Mouse (Mus musculus): ENCODE data around the gene Pxk. TPM values are rescaled to one million over a fixed set of nuclear protein-coding genes. Genes with fewer than 3 reads are reported as not detected.
"Not testable (repeated sequence)": the region's sequence is repeated elsewhere in the genome, so short reads cannot be mapped to it uniquely, and the experiment has no call there.

The Pxk gene
- total RNA-seq, 1 experiment from 2014 or later: 14.0 TPM

DNA sequence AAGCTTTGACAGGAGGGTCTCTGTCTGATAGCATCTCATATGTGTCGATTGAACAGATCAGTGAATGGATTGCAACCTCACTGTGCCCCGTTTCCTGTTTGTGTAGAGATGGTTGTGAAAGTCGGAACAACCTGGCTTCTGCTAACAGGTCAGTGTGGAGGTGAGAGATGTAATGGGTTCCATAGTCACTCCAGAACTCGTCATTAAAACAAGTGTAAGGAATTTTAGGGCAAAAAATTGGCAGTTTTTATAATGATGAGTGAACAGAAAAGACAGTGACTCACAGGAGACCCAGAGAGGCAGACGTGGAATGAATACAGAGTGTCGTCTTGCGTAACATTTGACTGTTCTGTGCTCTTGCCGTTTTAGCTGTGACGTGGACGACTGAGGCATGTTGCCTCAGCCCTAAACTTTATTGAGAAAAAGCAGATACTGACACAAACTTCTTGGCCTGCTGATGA, 1.6 kb downstream of the Pxk start:
- ATAC-seq (replicated peaks; ENCODE audit: low read depth, poor library complexity, severe bottlenecking): peak; percentile 62

DNA sequence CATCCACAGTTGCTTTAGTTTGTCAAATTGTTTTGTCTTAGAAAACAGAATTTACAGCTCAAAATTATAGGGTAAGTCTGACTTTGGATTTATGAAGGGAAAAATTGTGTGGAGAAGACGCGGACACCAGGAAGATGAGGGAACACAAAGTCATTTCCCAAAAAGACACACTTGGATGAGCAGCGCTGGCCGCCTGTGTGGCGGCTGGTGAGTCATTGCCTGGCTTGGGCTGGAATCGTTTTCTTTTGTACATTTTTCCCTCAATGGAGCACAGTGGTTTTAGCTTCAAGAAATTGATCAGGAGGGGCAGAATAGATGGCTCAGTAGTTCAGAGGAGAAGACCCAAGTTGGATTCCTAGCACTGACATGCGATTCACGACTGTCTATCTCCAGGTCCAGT, 3.9 kb downstream of the Pxk start:
- no peak for ATAC-seq (replicated peaks; ENCODE audit: low read depth, poor library complexity, severe bottlenecking)

DNA sequence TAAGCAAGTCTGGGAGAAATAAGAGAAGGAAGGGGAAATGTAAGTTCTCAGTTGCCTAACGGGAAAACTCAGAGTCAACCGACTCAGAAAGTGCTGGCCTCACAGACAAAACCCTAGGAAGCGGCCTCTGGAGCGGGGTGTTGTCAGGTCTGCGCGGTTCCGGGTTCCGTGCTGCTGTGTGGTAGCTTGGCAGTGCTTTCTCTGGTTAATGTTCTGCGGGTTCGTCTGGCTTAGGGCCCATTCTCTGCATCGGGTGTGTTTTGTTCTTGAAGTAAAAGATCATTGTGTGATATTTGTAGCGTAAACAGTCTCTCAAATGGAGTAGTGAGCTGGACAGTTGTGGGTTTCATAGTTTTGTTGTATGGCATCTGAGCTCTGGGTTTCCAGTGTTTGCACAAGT, 4.7 kb downstream of the Pxk start:
- no peak for ATAC-seq (replicated peaks; ENCODE audit: low read depth, poor library complexity, severe bottlenecking)

DNA sequence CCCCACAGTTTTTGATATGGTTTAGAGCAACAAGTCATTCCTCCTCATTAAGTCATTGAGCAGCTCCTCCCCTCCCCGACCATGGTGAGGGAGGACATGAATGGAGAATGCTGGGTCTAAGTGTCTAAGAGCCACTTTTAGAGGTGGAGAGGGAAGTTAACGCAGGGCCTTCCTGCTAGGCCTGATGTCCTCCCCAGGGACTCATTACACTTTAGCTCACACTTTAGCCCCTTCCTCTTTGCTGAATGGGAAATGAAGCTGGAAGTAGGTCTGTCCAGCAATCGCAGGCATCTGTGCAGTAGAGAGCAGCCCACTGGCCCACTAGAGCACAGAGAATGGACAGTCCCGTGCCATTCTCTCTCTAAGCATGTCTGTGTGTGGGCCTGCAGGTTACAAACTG, 10.0 kb downstream of the Pxk start:
- ATAC-seq (replicated peaks; ENCODE audit: low read depth, poor library complexity, severe bottlenecking): no peak

DNA sequence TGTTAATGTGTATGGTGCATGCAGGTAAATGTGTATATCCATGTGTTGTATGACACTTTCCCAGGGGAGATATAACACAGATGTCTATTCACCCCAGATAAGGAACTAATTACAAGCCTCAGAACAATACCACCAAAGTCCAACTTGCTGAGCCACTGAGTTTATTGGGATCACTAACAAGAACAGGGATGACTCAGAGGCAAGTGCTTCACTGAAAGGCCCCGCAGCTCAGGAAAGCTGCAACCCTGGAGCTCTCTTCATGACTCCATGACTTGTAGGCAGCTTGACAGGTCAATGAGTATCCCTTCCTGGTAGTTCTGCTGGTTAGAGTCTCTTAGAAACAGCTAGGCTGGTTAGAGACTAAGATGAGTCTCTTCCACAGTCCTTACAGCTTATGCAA, 11.0 kb downstream of the Pxk start:
- no peak for ATAC-seq (replicated peaks; ENCODE audit: low read depth, poor library complexity, severe bottlenecking)

DNA sequence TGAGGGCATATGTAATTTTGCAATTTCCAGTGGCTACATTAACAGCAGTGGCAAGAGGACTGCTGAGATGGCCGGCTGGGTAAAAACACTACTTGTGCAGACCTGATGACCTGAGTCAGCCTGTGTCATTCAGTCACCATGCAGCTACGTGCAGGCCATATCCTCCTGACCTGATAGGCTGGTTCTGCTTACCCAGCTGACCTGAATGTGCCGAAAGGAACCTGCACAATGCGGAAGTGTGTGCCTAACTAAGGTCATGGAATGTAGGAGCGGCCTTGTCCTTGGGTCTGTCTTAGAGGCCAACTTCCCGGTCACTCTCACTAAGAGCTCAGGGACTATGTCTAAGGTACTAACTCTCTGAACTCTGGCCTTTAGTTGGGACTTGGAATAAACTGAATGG, 13.5 kb downstream of the Pxk start:
- ATAC-seq (replicated peaks; ENCODE audit: low read depth, poor library complexity, severe bottlenecking): no peak

DNA sequence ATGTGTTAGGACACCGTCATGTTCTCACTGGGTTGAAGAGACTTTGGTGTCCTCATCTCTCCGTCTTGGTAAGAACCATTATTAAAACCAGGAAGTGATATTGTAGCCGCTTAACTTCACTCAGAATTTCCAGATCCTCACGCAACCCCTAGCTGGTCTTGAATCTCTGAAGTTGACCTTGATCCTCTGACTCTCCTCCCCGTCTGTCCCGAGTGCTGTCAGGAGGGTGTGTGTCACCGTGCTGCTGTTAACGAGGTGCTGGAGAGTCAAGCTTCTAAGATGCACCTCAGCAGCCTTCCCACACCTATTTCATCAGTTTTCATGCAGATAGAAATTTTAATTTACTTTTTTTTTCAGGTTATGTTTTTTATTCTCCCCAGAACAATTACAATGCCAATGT, 14.0 kb downstream of the Pxk start:
- no peak for ATAC-seq (replicated peaks; ENCODE audit: low read depth, poor library complexity, severe bottlenecking)

DNA sequence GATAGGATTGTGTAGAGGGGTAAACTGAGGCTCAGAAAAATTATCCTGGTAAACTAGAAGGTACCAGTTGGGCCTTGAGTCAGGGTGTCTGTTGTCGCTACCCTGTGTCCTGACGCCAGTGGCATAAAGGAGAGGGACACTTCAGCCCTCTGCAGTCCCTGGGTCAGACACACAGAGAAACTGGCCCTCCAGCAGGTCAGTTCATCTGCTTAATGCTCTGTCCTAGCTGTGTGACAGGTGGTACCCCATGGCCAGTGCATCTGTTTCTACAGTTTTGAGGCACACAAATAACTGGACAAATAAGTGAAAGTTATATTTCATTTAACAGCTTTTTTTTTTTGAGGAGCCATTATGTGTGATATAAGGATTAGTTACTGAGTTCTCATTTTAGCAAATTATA, 15.6 kb downstream of the Pxk start:
- ATAC-seq (replicated peaks; ENCODE audit: low read depth, poor library complexity, severe bottlenecking): no peak

DNA sequence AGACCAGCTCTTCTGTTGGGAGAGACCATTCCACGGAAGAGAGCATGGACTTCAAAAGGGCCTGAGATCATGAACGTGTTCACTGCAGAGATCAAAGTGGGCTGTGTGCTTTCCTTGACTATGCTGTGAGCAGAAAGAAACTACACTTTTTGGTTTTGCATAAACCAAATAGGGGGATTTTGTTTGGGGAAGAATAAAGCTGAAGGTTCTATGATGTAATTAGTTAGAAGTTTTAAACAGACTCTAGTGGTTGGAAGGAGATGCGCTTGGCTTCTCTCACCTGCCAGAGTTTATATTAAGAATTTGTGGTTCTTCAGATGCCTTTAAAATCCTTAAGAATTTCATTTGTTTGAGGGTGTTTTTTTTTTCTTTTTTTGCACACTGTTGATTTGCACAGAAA, 16.3 kb downstream of the Pxk start:
- ATAC-seq (replicated peaks; ENCODE audit: low read depth, poor library complexity, severe bottlenecking): no peak

DNA sequence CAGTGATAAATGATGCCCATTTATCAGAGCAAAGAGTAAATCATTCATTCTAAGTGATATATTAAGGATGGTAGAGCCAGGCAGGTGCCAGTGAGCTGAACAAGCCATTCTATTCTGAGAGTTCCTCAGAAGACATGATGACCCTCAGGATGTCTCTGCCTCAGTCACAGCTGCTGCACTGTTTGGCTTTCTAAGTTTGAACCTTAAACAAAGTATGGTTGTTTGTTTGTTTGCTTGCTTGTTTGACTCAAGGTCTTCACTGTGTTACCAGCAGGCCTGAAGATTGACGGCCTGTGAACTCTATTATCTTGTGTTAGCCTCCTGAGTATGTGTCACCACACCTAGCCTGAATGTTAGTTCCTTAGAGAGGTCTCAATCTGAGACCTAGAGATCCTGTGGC, 16.7 kb downstream of the Pxk start:
- no peak for ATAC-seq (replicated peaks; ENCODE audit: low read depth, poor library complexity, severe bottlenecking)

DNA sequence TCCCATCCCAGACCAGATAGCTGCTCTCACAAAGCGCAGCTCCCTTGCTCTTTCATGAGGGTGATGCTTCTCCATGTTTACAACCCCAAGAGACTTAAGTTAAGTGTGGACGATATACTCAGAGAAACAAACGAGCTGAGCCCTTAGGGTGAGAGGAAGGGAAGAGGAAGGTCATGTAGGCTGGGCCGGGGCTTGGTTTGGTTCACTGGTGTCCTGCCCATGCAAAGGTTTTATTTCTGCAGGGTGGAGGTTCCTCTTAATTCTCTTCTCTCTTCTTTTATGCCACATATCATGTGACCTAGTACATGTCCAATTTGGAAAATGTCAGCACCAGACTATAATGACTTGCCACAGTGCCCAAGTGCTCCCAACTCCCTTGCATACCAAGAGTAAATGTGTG, 17.8 kb downstream of the Pxk start:
- no peak for ATAC-seq (replicated peaks; ENCODE audit: low read depth, poor library complexity, severe bottlenecking)

DNA sequence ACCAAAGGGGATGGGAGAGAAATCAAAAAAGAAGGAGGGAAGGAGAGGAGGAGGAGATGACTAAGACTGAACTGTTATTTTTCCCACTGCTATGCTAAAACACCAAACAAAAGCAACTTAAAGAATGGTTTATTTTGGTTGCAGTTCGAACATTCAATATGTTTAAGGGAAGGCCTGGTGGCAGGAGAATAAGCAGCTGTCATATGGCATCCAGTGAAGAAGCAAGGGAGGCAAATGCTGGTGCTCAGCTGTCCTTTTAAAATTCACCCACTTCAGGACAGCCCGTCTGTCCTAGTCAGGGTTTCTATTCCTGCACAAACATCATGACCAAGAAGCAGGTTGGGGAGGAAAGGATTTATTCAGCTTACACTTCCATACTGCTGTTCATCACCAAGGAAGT, 19.4 kb downstream of the Pxk start:
- ATAC-seq (replicated peaks; ENCODE audit: low read depth, poor library complexity, severe bottlenecking): no peak

DNA sequence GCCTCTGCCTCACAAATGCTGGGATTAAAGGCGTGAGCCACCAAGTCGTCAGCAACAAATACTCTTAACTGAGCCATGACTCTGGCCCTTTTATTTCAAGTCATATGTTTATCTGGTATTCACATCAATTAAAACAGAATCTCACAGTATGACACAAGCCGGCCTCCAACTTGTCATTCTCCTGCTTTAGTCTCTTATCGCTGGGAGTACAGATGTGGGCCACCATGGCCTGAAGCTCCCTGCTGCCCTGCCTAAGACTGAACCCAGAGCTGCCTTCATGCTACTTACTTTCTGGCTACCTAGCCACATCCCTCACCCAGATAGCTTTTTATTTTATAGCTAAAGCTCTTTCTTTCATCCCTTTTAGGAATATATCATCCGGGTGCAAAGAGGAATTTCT, 21.4 kb downstream of the Pxk start:
- ATAC-seq (replicated peaks; ENCODE audit: low read depth, poor library complexity, severe bottlenecking): 0 out of 2 replicates have a peak, but pooled peaks have one; percentile 50

DNA sequence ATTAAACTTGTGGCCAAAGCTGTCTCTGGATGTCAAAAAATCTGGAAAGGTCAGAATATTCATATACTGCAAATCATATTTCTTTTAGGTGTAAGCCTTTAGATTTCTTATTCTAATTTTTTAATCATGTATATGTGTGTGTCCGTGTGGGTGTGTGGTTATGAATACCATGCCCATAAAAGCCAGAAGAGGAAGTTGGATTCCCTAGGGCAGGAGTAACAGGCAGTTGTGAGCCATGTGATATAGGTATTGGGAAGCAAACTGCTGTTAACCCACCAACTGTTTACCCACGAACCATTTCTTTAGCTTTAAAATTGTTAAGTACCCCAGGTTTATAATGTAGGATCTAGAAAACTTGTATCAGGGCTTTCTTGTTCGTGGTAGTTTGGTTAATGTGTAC, 21.9 kb downstream of the Pxk start:
- ATAC-seq (replicated peaks; ENCODE audit: low read depth, poor library complexity, severe bottlenecking): 0 out of 2 replicates have a peak, but pooled peaks have one; percentile 29

DNA sequence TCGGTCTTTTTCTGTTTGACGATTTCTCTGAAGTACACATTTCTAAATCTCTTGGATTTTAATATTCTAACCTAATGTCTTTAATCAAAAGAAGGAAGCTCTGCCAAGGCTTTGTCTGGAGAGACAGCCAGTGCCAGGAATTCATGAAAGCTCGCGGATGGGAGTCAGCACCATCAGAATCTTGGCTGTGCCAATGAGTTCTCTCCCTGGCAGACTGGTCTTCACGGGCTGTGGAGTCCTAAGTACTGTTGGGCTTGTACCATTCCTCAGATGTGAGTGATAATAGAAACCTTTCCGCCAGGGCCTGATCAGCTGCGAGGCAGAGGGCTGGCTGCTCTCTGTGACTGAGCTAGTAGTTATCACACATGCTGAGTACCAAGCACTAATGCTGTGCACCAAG, 25.1 kb downstream of the Pxk start:
- no peak for ATAC-seq (replicated peaks; ENCODE audit: low read depth, poor library complexity, severe bottlenecking)

DNA sequence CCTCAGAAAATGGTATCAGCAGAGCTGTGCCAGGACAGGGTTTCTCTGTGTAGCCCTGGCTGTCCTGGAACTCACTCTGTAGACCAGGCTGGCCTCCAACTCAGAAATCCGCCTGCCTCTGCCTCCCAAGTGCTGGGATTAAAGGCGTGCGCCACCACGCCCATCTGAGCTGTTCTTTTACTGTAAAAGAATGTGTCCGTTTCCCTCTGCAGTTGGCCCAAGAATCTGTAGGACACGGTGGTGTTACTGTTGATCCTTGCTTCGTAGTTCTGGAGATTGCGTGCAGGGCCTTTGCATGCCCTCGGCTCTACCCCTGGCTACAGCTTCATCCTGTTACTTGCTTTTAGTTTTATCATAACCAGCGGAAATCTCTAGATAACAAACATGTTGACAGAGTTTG, 25.6 kb downstream of the Pxk start:
- not testable (repeated sequence) for ATAC-seq (replicated peaks; ENCODE audit: low read depth, poor library complexity, severe bottlenecking)

DNA sequence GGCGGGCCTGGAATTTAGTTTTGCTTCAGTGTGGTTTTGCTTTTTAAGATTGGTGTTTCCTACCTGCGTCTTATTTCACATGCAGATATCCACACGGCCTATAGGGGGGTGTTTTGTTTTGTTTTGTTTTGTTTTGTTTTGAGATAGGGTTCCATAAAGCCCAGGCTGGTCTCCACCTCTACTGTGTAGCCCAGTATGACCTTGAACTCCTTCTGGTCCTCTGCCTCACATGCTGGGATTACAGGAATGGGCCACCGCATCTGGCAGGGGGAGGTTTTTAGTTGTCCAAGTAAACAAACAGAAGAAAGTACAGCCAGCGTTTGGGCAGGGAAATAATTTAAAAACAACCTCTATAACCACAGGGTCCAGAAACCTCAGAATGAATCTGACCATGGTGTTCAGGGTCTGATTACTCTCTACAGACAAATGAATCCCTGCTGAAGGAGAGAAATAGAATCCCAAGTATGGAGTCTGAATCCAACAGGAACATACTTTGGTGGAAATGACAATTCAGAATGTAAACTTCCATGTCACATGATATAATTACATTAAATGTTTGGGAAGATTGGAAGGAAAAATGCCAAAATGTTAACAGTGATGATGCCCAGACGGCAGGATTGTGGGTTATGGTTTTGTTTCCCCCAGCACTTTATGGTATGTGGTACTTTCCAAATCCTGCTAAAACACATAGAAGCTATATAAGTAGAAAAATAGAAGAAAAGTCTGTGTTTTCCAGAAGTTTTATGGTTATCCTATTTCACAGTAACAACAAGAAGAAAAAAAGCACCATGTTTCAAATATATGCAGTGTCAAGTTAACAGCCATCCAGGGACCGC, 26.3 kb downstream of the Pxk start:
- no peak for ATAC-seq (replicated peaks; ENCODE audit: low read depth, poor library complexity, severe bottlenecking)

DNA sequence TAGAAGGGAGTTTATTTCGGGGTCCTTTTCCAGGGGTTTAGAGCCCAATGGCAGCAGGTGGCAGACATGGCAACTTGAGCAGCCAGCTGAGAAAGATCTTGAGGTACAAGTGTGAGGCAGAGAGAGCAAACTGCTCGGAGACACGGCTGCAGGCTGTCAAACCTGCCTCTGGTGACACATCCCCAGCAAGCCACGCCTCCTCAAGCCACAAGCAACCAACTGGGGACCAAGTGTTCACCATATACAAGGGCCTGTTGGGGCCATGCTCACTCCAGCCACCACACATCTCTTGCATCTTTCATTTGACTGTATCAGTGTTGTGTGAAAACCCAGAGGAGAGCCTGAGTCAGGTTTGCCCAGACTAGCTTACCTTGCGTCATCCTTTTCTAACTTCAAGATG, 30.0 kb downstream of the Pxk start:
- ATAC-seq (replicated peaks; ENCODE audit: low read depth, poor library complexity, severe bottlenecking): no peak

DNA sequence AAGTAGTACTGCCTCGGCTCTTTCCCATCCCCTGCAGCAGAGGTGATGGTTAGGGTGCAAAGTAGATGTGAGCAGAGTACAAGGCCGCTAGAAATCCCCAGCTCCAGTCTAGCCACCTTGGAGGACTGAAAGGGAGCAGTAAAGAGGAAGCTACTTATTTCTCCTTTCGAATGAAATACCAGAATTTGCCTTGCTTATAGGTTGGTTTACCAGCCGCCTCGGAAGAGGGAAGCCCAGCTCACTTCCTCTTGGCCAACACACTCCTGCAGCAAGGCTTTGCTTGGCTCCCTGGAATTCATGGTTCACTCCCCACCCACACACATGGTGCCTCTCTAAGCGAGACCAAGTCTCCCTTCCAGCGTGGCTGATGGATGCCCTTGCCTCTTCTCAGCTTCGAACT, 34.8 kb downstream of the Pxk start:
- peak; percentile 95 for ATAC-seq (replicated peaks; ENCODE audit: low read depth, poor library complexity, severe bottlenecking)

DNA sequence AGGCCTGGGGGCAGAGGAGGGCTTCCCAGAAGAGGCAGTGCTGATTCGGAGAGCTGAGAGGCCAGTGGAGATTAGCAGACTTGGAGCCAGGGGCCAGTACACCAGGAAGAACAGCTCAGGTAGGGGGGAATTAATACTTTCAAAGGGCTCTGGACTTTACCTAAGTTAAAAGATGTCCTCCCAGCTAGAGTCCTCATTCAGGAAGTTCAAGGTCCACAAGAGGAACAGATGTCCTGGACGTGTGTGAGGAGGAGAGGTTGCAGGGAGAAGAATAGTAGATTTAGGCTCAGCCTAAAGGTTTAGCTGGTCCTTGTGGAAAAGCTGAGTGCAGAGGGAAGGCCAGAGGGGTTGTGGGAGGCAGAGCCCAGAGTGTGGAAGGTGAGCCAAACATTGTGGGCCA, 36.2 kb downstream of the Pxk start:
- no peak for ATAC-seq (replicated peaks; ENCODE audit: low read depth, poor library complexity, severe bottlenecking)

DNA sequence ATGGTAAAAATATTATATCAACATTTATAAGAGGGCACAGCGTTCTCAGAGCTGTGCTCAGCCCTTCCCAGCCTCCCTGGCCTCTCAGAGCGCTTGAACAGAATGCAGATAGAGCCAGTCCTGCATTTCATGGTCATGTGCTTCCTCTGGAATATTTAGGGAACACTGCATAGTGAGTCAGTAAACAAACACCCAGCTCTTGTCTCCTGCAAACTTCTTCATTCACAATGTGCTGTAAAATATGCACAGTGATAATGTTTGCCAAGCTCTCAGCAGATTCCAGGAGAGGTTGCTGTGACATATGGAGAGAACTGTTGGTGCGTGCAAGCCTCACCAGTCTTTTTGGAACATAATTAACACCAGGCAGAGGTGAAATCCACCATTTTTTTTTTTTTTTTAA, 37.1 kb downstream of the Pxk start:
- no peak for ATAC-seq (replicated peaks; ENCODE audit: low read depth, poor library complexity, severe bottlenecking)

Measured in common myeloid progenitor, adult 5-6 weeks (primary cell).